Mouse (Mus musculus) CH12.LX (cell line): ENCODE data around the gene Mmel1. TPM values are rescaled to one million over a fixed set of nuclear protein-coding genes. Genes with fewer than 3 reads are reported as not detected.

Experiments
- DNase-seq: peaks from one replicate; pipeline ENCODE4 v3.0.0-alpha.2; 2013; ENCODE audit errors: extremely low read depth
- H3K27ac ChIP-seq: 2 replicates; pipeline ENCODE4 v1.5.1; 2012; ENCODE audit warnings: low read depth, mild to moderate bottlenecking, control low read depth, moderate library complexity; ENCODE audit not compliant: insufficient read depth
- H3K27me3 ChIP-seq: replicated peaks from 2 replicates; pipeline ENCODE3; 2012; ENCODE audit warnings: inconsistent platforms
- H3K36me3 ChIP-seq, 2 experiments: replicated peaks in 1 of 2; 2 replicates each; pipeline versions ENCODE3 to v1.6.1; 2012; ENCODE audit warnings: inconsistent platforms in 1 of 2, low read length in 1 of 2, mild to moderate bottlenecking in 1 of 2, mixed read lengths in 1 of 2, moderate library complexity in 1 of 2; ENCODE audit not compliant: control insufficient read depth in 1 of 2, insufficient read depth in 1 of 2
- H3K4me1 ChIP-seq, 2 experiments: 2 replicates each; pipeline ENCODE4 v1.6.1; 2012; ENCODE audit warnings: inconsistent platforms in 1 of 2, moderate library complexity in 1 of 2; ENCODE audit not compliant: insufficient read depth in 2 of 2, control insufficient read depth in 1 of 2
- H3K4me2 ChIP-seq: 2 replicates; pipeline ENCODE4 v1.6.1; 2012; ENCODE audit warnings: low read depth, mild to moderate bottlenecking, control low read depth; ENCODE audit not compliant: poor library complexity, insufficient read depth, severe bottlenecking
- H3K4me3 ChIP-seq, 3 experiments: fragments of 150-350 bp in 1 of 3; sonication (generic) in 1 of 3; replicated peaks in 1 of 3; 2 replicates each; pipeline versions ENCODE3 to v1.5.1; 2011 to 2012; ENCODE audit warnings: low read depth in 2 of 3, low read length in 2 of 3, mild to moderate bottlenecking in 2 of 3, moderate library complexity in 2 of 3, control low read depth in 1 of 3, improper control_type of control experiment in 1 of 3, inconsistent platforms in 1 of 3, mixed read lengths in 1 of 3; ENCODE audit not compliant: poor library complexity in 1 of 3
- H3K79me2 ChIP-seq: replicated peaks from 2 replicates; pipeline ENCODE4 v1.6.1; 2012; ENCODE audit warnings: mild to moderate bottlenecking, moderate library complexity; ENCODE audit not compliant: control insufficient read depth, poor library complexity, insufficient read depth, severe bottlenecking; ENCODE audit errors: extremely low read depth
- H3K9ac ChIP-seq: 2 replicates; pipeline ENCODE4 v1.6.1; 2012; ENCODE audit warnings: low read depth, mild to moderate bottlenecking, control low read depth, moderate library complexity; ENCODE audit not compliant: insufficient read depth
- H3K9me3 ChIP-seq: replicated peaks from 2 replicates; pipeline ENCODE3; 2012; ENCODE audit warnings: low read length, inconsistent platforms, mixed read lengths
- BHLHE40 ChIP-seq: IDR thresholded peaks from 2 replicates; pipeline ENCODE4 v1.6.1; 2011; ENCODE audit warnings: mild to moderate bottlenecking, low read depth, low read length, improper control_type of control experiment
- CHD1 ChIP-seq: IDR thresholded peaks from 2 replicates; pipeline ENCODE4 v1.6.1; 2012; ENCODE audit warnings: low read depth, low read length, improper control_type of control experiment, inconsistent platforms
- CHD2 ChIP-seq: IDR thresholded peaks from 2 replicates; pipeline ENCODE4 v1.6.1; 2011; ENCODE audit warnings: low read length, improper control_type of control experiment
- CTCF ChIP-seq, 2 experiments: IDR thresholded peaks in 1 of 2; conservative IDR thresholded peaks in 1 of 2; 2 replicates each; pipeline ENCODE4 v1.5.1; 2011 to 2012; ENCODE audit warnings: low read depth in 2 of 2, low read length in 2 of 2, improper control_type of control experiment in 1 of 2, inconsistent platforms in 1 of 2, mild to moderate bottlenecking in 1 of 2, moderate library complexity in 1 of 2
- E2F4 ChIP-seq: IDR thresholded peaks from 2 replicates; pipeline ENCODE4 v1.6.1; 2011; ENCODE audit warnings: low read depth, low read length, improper control_type of control experiment; ENCODE audit not compliant: insufficient replicate concordance
- ELF1 ChIP-seq: IDR thresholded peaks from 2 replicates; pipeline ENCODE4 v1.6.1; 2014; ENCODE audit warnings: low read depth, mild to moderate bottlenecking, inconsistent platforms, low read length, improper control_type of control experiment
- EP300 ChIP-seq: IDR thresholded peaks from 2 replicates; pipeline ENCODE4 v1.6.1; 2011; ENCODE audit warnings: low read length, improper control_type of control experiment
- ETS1 ChIP-seq: conservative IDR thresholded peaks from 2 replicates; pipeline ENCODE4 v1.6.1; 2012; ENCODE audit warnings: low read depth, mild to moderate bottlenecking, inconsistent platforms, low read length, improper control_type of control experiment, moderate library complexity
- GABPA ChIP-seq: IDR thresholded peaks from 2 replicates; pipeline ENCODE4 v1.6.1; 2012; ENCODE audit warnings: low read depth, low read length, improper control_type of control experiment, inconsistent platforms; ENCODE audit not compliant: insufficient replicate concordance
- HCFC1 ChIP-seq: IDR thresholded peaks from 2 replicates; pipeline ENCODE4 v1.6.1; 2012; ENCODE audit warnings: low read depth, mild to moderate bottlenecking, inconsistent platforms, low read length, improper control_type of control experiment
- IRF4 ChIP-seq: IDR thresholded peaks from 2 replicates; pipeline ENCODE4 v1.6.1; 2014; ENCODE audit warnings: low read depth, mild to moderate bottlenecking, inconsistent platforms, low read length, improper control_type of control experiment
- JUN ChIP-seq: IDR thresholded peaks from 2 replicates; pipeline ENCODE4 v1.6.1; 2011; ENCODE audit warnings: low read depth, mild to moderate bottlenecking, low read length, improper control_type of control experiment, moderate library complexity; ENCODE audit not compliant: insufficient read depth
- JUND ChIP-seq: conservative IDR thresholded peaks from 2 replicates; pipeline ENCODE4 v1.6.1; 2011; ENCODE audit warnings: low read depth, low read length, improper control_type of control experiment
- KAT2A ChIP-seq: IDR thresholded peaks from 2 replicates; pipeline ENCODE4 v1.6.1; 2012; ENCODE audit warnings: low read length, improper control_type of control experiment, inconsistent platforms; ENCODE audit not compliant: insufficient replicate concordance
- MAFK ChIP-seq: IDR thresholded peaks from 2 replicates; pipeline ENCODE4 v1.6.1; 2011; ENCODE audit warnings: low read length, improper control_type of control experiment; ENCODE audit not compliant: insufficient replicate concordance
- MAX ChIP-seq: IDR thresholded peaks from 2 replicates; pipeline ENCODE4 v1.6.1; 2011; ENCODE audit warnings: low read length, improper control_type of control experiment
- MAZ ChIP-seq: IDR thresholded peaks from 2 replicates; pipeline ENCODE4 v1.6.1; 2012; ENCODE audit warnings: low read depth, mild to moderate bottlenecking, inconsistent platforms, low read length, improper control_type of control experiment, moderate library complexity
- MEF2A ChIP-seq: IDR thresholded peaks from 2 replicates; pipeline ENCODE4 v1.6.1; 2014; ENCODE audit warnings: low read depth, mild to moderate bottlenecking, inconsistent platforms, low read length, improper control_type of control experiment, borderline replicate concordance
- MXI1 ChIP-seq: IDR thresholded peaks from 2 replicates; pipeline ENCODE4 v1.6.1; 2011; ENCODE audit warnings: mild to moderate bottlenecking, low read depth, low read length, improper control_type of control experiment
- MYC ChIP-seq: IDR thresholded peaks from 2 replicates; pipeline ENCODE4 v1.6.1; 2011; ENCODE audit warnings: low read depth, mild to moderate bottlenecking, improper control_type of control experiment, low read length
- NELFE ChIP-seq: IDR thresholded peaks from 2 replicates; pipeline ENCODE4 v1.6.1; 2011; ENCODE audit warnings: low read depth, low read length, improper control_type of control experiment
- NRF1 ChIP-seq: IDR thresholded peaks from 2 replicates; pipeline ENCODE4 v1.6.1; 2014; ENCODE audit warnings: low read depth, mild to moderate bottlenecking, inconsistent platforms, low read length, improper control_type of control experiment, moderate library complexity
- PAX5 ChIP-seq: IDR thresholded peaks from 2 replicates; pipeline ENCODE4 v1.6.1; 2012; ENCODE audit warnings: low read length, inconsistent platforms, mixed read lengths
- POLR2A ChIP-seq: IDR thresholded peaks from 2 replicates; pipeline ENCODE4 v1.6.1; 2011; ENCODE audit warnings: low read depth, mild to moderate bottlenecking, improper control_type of control experiment, low read length
- POLR2AphosphoS2 ChIP-seq: IDR thresholded peaks from 2 replicates; pipeline ENCODE4 v1.6.1; 2011; ENCODE audit warnings: low read depth, low read length, improper control_type of control experiment
- RAD21 ChIP-seq: IDR thresholded peaks from 2 replicates; pipeline ENCODE4 v1.6.1; 2011; ENCODE audit warnings: low read depth, mild to moderate bottlenecking, low read length, improper control_type of control experiment, moderate library complexity
- RCOR1 ChIP-seq: conservative IDR thresholded peaks from 2 replicates; pipeline ENCODE4 v1.6.1; 2012; ENCODE audit warnings: low read depth, mild to moderate bottlenecking, inconsistent platforms, low read length, improper control_type of control experiment
- SIN3A ChIP-seq: IDR thresholded peaks from 2 replicates; pipeline ENCODE4 v1.6.1; 2012; ENCODE audit warnings: low read length, improper control_type of control experiment, inconsistent platforms
- SMC3 ChIP-seq: IDR thresholded peaks from 2 replicates; pipeline ENCODE4 v1.6.1; 2011; ENCODE audit warnings: low read depth, low read length, improper control_type of control experiment
- TBP ChIP-seq: conservative IDR thresholded peaks from 2 replicates; pipeline ENCODE4 v1.6.1; 2011; ENCODE audit warnings: low read depth, low read length, improper control_type of control experiment
- TCF12 ChIP-seq: IDR thresholded peaks from 2 replicates; pipeline ENCODE4 v1.6.1; 2014; ENCODE audit warnings: low read depth, mild to moderate bottlenecking, inconsistent platforms, low read length, improper control_type of control experiment
- UBTF ChIP-seq: IDR thresholded peaks from 2 replicates; pipeline ENCODE4 v1.6.1; 2012; ENCODE audit warnings: low read depth, mild to moderate bottlenecking, inconsistent platforms, low read length, improper control_type of control experiment, moderate library complexity
- USF1 ChIP-seq: IDR thresholded peaks from 2 replicates; pipeline ENCODE4 v1.6.1; 2014; ENCODE audit warnings: low read depth, mild to moderate bottlenecking, inconsistent platforms, low read length, improper control_type of control experiment
- USF2 ChIP-seq: conservative IDR thresholded peaks from 2 replicates; pipeline ENCODE4 v1.6.1; 2011; ENCODE audit warnings: low read depth, low read length, improper control_type of control experiment
- ZC3H11A ChIP-seq: IDR thresholded peaks from 2 replicates; pipeline ENCODE4 v1.6.1; 2012; ENCODE audit warnings: low read depth, mild to moderate bottlenecking, inconsistent platforms, low read length, improper control_type of control experiment
- ZKSCAN1 ChIP-seq: IDR thresholded peaks from 2 replicates; pipeline ENCODE4 v1.6.1; 2012; ENCODE audit warnings: low read depth, inconsistent platforms, low read length, improper control_type of control experiment, borderline replicate concordance
- ZMIZ1 ChIP-seq: IDR thresholded peaks from 2 replicates; pipeline ENCODE4 v1.6.1; 2012; ENCODE audit warnings: low read depth, mild to moderate bottlenecking, inconsistent platforms, low read length, improper control_type of control experiment
- ZNF384 ChIP-seq: IDR thresholded peaks from 2 replicates; pipeline ENCODE4 v1.6.1; 2012; ENCODE audit warnings: low read depth, low read length, improper control_type of control experiment, inconsistent platforms
- dilution Hi-C: fragments of 300-500 bp; cut with MboI; formaldehyde crosslinking; loops from 2 replicates; pipeline ENCODE4 v1.14.3; 2020; ENCODE audit warnings: low sequenced_read_pairs; ENCODE audit not compliant: extremely low pct_unique_long_range_greater_than_20kb, extremely low pct_ligation_motif_present
- in situ Hi-C: fragments of 300-500 bp; cut with MboI; formaldehyde crosslinking; loops from 3 replicates; pipeline ENCODE4 v1.14.3; 2019; ENCODE audit warnings: low sequenced_read_pairs, low pct_ligation_motif_present, low pct_unique_long_range_greater_than_20kb, mixed read lengths
- polyA plus RNA-seq: library from polyadenylated mRNA; unstranded; fragments of >175 nt; gene quantifications from 2 replicates; pipeline ENCODE4 v1.2.1, GENCODE M21; 2012; ENCODE audit warnings: low read depth; ENCODE audit not compliant: insufficient read length
- total RNA-seq, 2 experiments: library from RNA; depleted of rRNA; stranded (reverse); fragments of 300-350 nt in 1 of 2; fragments of >200 nt in 1 of 2; gene quantifications; 2 replicates each; pipeline ENCODE4 v1.2.3; 2012 to 2014

The Mmel1 gene
- total and polyA plus RNA-seq, 3 experiments: 0.70 to 3.9 (median 2.0) TPM

DNA sequence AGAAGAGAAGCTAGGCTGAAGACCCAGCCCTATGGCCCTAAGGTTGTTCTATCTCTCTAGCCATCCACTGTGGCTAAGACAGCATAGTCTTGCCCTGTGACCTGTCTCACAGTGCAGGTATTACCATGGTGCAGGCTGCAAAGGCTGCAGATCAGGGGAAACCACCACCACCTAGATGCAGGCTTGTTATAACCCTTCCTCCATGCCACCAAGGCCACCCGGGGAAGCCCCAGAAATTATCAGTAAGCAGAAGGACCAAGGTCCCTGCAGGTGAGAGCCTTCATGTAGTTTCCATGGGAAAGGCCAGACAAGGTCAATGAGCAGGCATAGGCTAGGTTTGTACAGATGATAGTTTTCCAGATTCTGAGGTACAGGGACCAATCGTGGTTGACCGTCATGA lies 44.5 kb downstream of the Mmel1 start:
- Histone ChIP-seq H3K4me1 (peaks cover 55 to 75% of the 10 kb centered on the region in 2 experiments), H3K27ac (peak overlapping the region; percentile 94), H3K79me2 (no peaks in the 10 kb centered on the region), H3K27me3 (no peaks in the 10 kb centered on the region), H3K36me3 (peaks cover 23 to 32% of the 10 kb centered on the region in 2 experiments), H3K9ac (peak overlapping the region; percentile 24; the same call in 1 of the 2 replicates)
- peak; percentile 85 for DNase-seq
- TF ChIP-seq PAX5 (no peak), BHLHE40 (no peak), RCOR1 (no peak), MAX (peak; percentile 36; the same call in 1 of the 2 replicates), ZNF384 (no peak; the same call in 1 of the 2 replicates), TCF12 (peak; percentile 66), SMC3 (peak; percentile 9), EP300 (peak; percentile 48; the same call in 1 of the 2 replicates), ELF1 (no peak), JUND (no peak), NELFE (0 out of 2 replicates have a peak, but pooled peaks have one; percentile 28), ZC3H11A (no peak), KAT2A (no peak), ZKSCAN1 (no peak), USF2 (no peak), POLR2A (peak; percentile 47; the same call in 1 of the 2 replicates), ZMIZ1 (peak; percentile 51), MXI1 (no peak), UBTF (no peak; the same call in 1 of the 2 replicates), SIN3A (no peak; the same call in 1 of the 2 replicates), JUN (no peak), CHD2 (no peak), ETS1 (no peak; the same call in 1 of the 2 replicates), TBP (peak; percentile 91), MAFK (no peak), HCFC1 (no peak), NRF1 (no peak), POLR2AphosphoS2 (peak; percentile 84; the same call in 1 of the 2 replicates), RAD21 (no peak), MAZ (0 out of 2 replicates have a peak, but pooled peaks have one; percentile 42), GABPA (no peak), MYC (peak; percentile 43; the same call in 1 of the 2 replicates), USF1 (no peak), E2F4 (no peak), MEF2A (peak; percentile 57; the same call in 1 of the 2 replicates), CTCF (conservative IDR thresholded peaks at IDR 0.05 in 1 of 2, IDR thresholded peaks at IDR 0.05 in 1 of 2; ENCODE audit: low read depth in 2 of 2, low read length in 2 of 2) (no peak), IRF4 (0 out of 2 replicates have a peak, but pooled peaks have one; percentile 36), CHD1 (no peak)
- TF ChIP-seq, all 38 proteins: peak for 13
- H3K4me3 ChIP-seq: no peak overlapping the region
- in situ Hi-C loops (no loop called here), dilution Hi-C loops (no loop called here)
- H3K9me3 ChIP-seq: peaks cover 14% of the 10 kb centered on the region
- H3K4me2 ChIP-seq: peak overlapping the region; percentile 74
